Mouse (Mus musculus): Measurements from ENCODE around the gene Exosc5. TPM values are rescaled to one million over a fixed set of nuclear protein-coding genes. Genes with fewer than 3 reads are reported as not detected.

Exosc5 gene
- polyA plus RNA-seq, 1 experiment from 2014 or later = 86.4 TPM

DNA sequence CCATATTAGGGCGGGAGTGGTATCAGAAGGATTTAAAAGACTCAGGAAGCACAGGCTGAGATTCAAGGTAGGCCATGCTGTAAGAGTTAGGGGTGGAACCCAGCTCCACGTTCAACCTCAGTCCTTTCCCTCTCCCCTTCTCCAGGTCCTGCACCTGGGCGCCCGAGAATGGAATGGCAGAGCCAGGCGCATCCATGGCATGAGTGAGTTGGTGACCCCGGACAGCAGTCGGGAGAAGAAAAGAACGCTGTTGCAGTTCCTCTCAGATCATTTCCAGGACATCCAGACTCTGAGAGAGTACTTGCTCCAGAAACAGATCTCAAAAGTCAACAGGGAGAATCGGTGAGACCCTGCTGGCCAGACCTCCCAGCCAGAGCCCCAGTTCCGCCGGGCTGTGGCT is 38.2 kb upstream of the Exosc5 start:
- no peaks in the 10 kb centered on the region for H3K9me3 ChIP-seq
- H3K27ac ChIP-seq = no peak overlapping the region
- no peaks in the 10 kb centered on the region for H3K27me3 ChIP-seq
- no peak overlapping the region for H3K4me2 ChIP-seq
- no peak overlapping the region for H3K4me3 ChIP-seq
- no peak for ATAC-seq (ENCODE audit: insufficient number of reproducible peaks, insufficient read depth, low FRiP score, low TSS enrichment, low read depth)
- WGBS = 93% methylated on average over 11 of the region's 11 CpGs
- H3K36me3 ChIP-seq = peaks cover 41% of the 10 kb centered on the region
- no peak overlapping the region for H3K9ac ChIP-seq
- peaks cover 8% of the 10 kb centered on the region for H3K4me1 ChIP-seq

DNA sequence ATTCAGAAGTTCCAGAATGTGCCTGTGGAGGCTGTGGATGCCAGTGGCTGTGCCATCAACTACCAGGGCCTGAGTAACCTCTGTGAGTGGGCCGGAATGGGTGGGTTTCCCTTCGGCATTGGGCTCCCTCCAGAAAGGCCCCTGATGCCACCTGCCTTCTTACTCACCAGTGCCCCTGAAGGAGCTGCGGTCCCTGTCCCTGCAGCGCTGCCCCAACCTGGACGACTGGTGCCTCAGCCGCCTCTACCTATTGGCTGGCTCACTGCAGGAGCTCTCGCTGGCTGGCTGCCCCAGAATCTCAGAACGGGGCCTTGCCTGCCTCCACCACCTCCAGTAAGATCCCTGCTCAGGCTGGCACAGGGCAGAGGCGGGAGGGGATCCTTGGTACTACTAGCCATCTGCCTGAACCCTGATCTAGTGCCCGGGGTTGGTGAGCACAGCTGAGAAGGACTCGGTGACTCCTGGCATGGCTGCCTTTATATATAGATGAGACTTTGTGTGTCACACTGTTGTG is 35.0 kb upstream of the Exosc5 start:
- H3K4me2 ChIP-seq = no peak overlapping the region
- H3K27ac ChIP-seq = no peak overlapping the region
- no peak for ATAC-seq (ENCODE audit: insufficient number of reproducible peaks, insufficient read depth, low FRiP score, low TSS enrichment, low read depth)
- no peak overlapping the region for H3K9ac ChIP-seq
- peaks cover 44% of the 10 kb centered on the region for H3K36me3 ChIP-seq
- H3K27me3 ChIP-seq = no peaks in the 10 kb centered on the region
- H3K4me1 ChIP-seq = peaks cover 29% of the 10 kb centered on the region
- no peak overlapping the region for H3K4me3 ChIP-seq
- 91% methylated on average over 11 of the region's 11 CpGs for WGBS
- no peaks in the 10 kb centered on the region for H3K9me3 ChIP-seq

- Histone ChIP-seq H3K27ac (no peak overlapping the region), H3K36me3 (peaks cover 53% of the 10 kb centered on the region), H3K4me2 (no peak overlapping the region), H3K27me3 (no peaks in the 10 kb centered on the region), H3K9me3 (no peaks in the 10 kb centered on the region), H3K9ac (no peak overlapping the region), H3K4me1 (peaks cover 26% of the 10 kb centered on the region), H3K4me3 (no peak overlapping the region)
- no peak for ATAC-seq (ENCODE audit: insufficient number of reproducible peaks, insufficient read depth, low FRiP score, low TSS enrichment, low read depth)
- 64% methylated on average over 5 of the region's 5 CpGs for WGBS
These were observed 34.1 kb upstream of the Exosc5 start for GRCm38 (mm10) chr7:25624851-25625250.

GRCm38 (mm10) chr7:25625594-25626250 is 33.2 kb upstream of the Exosc5 start:
- H3K4me2 ChIP-seq = no peak overlapping the region
- no peak for ATAC-seq (ENCODE audit: insufficient number of reproducible peaks, insufficient read depth, low FRiP score, low TSS enrichment, low read depth)
- peaks cover 22% of the 10 kb centered on the region for H3K4me1 ChIP-seq
- no peaks in the 10 kb centered on the region for H3K9me3 ChIP-seq
- no peaks in the 10 kb centered on the region for H3K27me3 ChIP-seq
- H3K36me3 ChIP-seq = peaks cover 59% of the 10 kb centered on the region
- no peak overlapping the region for H3K9ac ChIP-seq
- 75% methylated on average over 10 of the region's 10 CpGs for WGBS
- H3K27ac ChIP-seq = no peak overlapping the region
- no peak overlapping the region for H3K4me3 ChIP-seq

- peak within 1 kb of the TSS; percentile 71 for H3K9ac ChIP-seq
- no peaks in the 10 kb centered on the region for H3K9me3 ChIP-seq
- no peak for ATAC-seq (ENCODE audit: insufficient number of reproducible peaks, insufficient read depth, low FRiP score, low TSS enrichment, low read depth)
- peaks cover 59% of the 10 kb centered on the region for H3K36me3 ChIP-seq
- no peaks in the 10 kb centered on the region for H3K27me3 ChIP-seq
- H3K4me2 ChIP-seq = peak within 1 kb of the TSS; percentile 77
- peaks cover 22% of the 10 kb centered on the region for H3K4me1 ChIP-seq
- WGBS = 17% methylated on average over 29 of the region's 29 CpGs
- H3K4me3 ChIP-seq = peak within 1 kb of the TSS; percentile 46
- peak within 1 kb of the TSS; percentile 62 for H3K27ac ChIP-seq
These were observed 32.2 kb upstream of the Exosc5 start, which contains the start of gene B3gnt8 for GRCm38 (mm10) chr7:25626509-25627430. TSS of gene B3gnt8 (plus strand) at chr7:25626654.

DNA sequence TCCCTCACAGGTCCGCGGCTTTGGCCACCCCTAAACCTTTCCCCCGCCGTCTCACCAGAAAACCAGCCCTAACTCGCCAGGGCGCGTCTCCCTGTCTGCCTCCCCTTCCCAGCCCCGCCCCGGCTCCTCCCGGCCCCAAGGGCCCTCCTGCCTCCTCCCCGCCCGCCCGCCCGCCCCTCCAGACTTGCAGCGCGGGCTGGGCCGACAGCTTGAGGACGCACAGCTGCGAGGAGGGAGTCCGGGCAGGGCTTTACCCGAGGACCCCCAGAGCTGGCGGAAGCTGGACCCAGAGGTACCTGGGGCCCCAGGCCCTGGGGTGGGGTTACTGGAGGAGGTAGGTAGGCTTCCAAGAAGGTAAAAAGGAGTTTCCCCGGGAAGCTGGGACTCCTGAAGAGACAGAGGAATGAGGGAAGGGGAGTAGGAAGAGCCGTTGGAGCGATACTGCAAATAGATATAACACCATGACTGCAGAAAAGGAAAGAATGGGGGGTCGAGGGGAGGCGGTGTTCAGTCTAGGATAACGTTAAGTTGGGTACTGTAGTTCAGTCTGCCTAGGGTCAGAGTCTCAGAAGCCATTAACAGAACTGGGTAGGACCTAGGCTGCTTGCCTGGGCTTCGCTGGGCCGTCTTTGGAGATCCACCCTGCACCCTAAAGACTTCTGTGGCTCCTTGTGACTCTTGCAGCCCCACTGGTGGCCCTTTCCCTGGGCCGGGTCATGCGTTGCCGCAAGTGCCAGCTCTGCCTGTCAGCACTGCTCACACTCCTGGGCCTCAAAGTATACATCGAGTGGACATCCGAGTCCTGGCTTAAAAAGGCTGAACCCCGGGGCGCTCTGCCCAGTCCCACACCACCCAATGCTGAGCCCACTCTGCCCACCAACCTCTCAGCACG is 31.3 kb upstream of the Exosc5 start:
- peak; percentile 33; the same call in 1 of the 2 replicates for ATAC-seq (ENCODE audit: insufficient number of reproducible peaks, insufficient read depth, low FRiP score, low TSS enrichment, low read depth)
- peaks cover 59% of the 10 kb centered on the region for H3K36me3 ChIP-seq
- peak overlapping the region; percentile 77 for H3K4me2 ChIP-seq
- H3K27ac ChIP-seq = peak overlapping the region; percentile 62
- 18% methylated on average over 35 of the region's 38 CpGs for WGBS
- H3K27me3 ChIP-seq = no peaks in the 10 kb centered on the region
- peak overlapping the region; percentile 46 for H3K4me3 ChIP-seq
- H3K9ac ChIP-seq = peak overlapping the region; percentile 71
- H3K4me1 ChIP-seq = peaks cover 22% of the 10 kb centered on the region
- H3K9me3 ChIP-seq = no peaks in the 10 kb centered on the region

- H3K27ac ChIP-seq = no peak overlapping the region
- no peaks in the 10 kb centered on the region for H3K27me3 ChIP-seq
- H3K4me1 ChIP-seq = peaks cover 22% of the 10 kb centered on the region
- WGBS = 64% methylated on average over 8 of the region's 8 CpGs
- peak overlapping the region; percentile 77 for H3K4me2 ChIP-seq
- no peaks in the 10 kb centered on the region for H3K9me3 ChIP-seq
- H3K9ac ChIP-seq = peak overlapping the region; percentile 71; the same call in 1 of the 2 replicates
- no peak for ATAC-seq (ENCODE audit: insufficient number of reproducible peaks, insufficient read depth, low FRiP score, low TSS enrichment, low read depth)
- H3K36me3 ChIP-seq = peaks cover 62% of the 10 kb centered on the region
- H3K4me3 ChIP-seq = peak overlapping the region; percentile 46
These were observed 30.7 kb upstream of the Exosc5 start for GRCm38 (mm10) chr7:25628323-25628620.

- no peak for ATAC-seq (ENCODE audit: insufficient number of reproducible peaks, insufficient read depth, low FRiP score, low TSS enrichment, low read depth)
- H3K4me1 ChIP-seq = peaks cover 8% of the 10 kb centered on the region
- H3K27me3 ChIP-seq = no peaks in the 10 kb centered on the region
- no peak overlapping the region for H3K9ac ChIP-seq
- H3K4me3 ChIP-seq = no peak overlapping the region
- WGBS = 92% methylated on average over 5 of the region's 5 CpGs
- H3K27ac ChIP-seq = no peak overlapping the region
- H3K4me2 ChIP-seq = no peak overlapping the region
- peaks cover 81% of the 10 kb centered on the region for H3K36me3 ChIP-seq
- no peaks in the 10 kb centered on the region for H3K9me3 ChIP-seq
These were observed 26.3 kb upstream of the Exosc5 start for GRCm38 (mm10) chr7:25632679-25633078.

- H3K4me2 ChIP-seq = no peak overlapping the region
- no peak overlapping the region for H3K9ac ChIP-seq
- H3K4me3 ChIP-seq = no peak overlapping the region
- H3K4me1 ChIP-seq = no peaks in the 10 kb centered on the region
- H3K27me3 ChIP-seq = no peaks in the 10 kb centered on the region
- no peak for ATAC-seq (ENCODE audit: insufficient number of reproducible peaks, insufficient read depth, low FRiP score, low TSS enrichment, low read depth)
- H3K36me3 ChIP-seq = peaks cover 84% of the 10 kb centered on the region
- no peak overlapping the region for H3K27ac ChIP-seq
- WGBS = 68% methylated on average over 3 of the region's 3 CpGs
- H3K9me3 ChIP-seq = no peaks in the 10 kb centered on the region
These were observed 22.6 kb upstream of the Exosc5 start for GRCm38 (mm10) chr7:25636373-25636772.

DNA sequence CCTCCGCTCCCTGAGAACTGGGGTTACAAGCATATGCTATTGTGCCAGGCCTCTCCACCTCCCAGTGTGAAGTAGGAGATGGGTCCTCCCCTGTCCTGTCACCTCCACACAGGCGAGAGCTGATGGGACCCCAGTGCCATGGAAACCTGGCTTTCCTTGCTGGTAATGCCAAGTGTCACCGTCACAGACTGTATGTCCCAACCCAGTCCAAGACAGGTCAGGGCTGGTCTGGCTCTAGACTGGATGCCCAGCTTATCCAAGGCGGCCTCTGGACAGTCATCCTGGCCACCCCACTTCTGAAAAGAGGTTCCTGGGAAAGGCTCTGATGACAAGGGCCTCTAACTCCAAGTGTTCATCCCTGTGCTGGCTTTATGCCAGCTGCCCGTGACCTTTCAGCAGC is 21.9 kb upstream of the Exosc5 start:
- H3K27me3 ChIP-seq = no peaks in the 10 kb centered on the region
- H3K9me3 ChIP-seq = no peaks in the 10 kb centered on the region
- ATAC-seq (ENCODE audit: insufficient number of reproducible peaks, insufficient read depth, low FRiP score, low TSS enrichment, low read depth) = no peak
- WGBS = 84% methylated on average over 5 of the region's 5 CpGs
- no peak overlapping the region for H3K27ac ChIP-seq
- H3K9ac ChIP-seq = no peak overlapping the region
- no peak overlapping the region for H3K4me2 ChIP-seq
- H3K4me3 ChIP-seq = no peak overlapping the region
- H3K36me3 ChIP-seq = peaks cover 81% of the 10 kb centered on the region
- H3K4me1 ChIP-seq = no peaks in the 10 kb centered on the region

- ATAC-seq (ENCODE audit: insufficient number of reproducible peaks, insufficient read depth, low FRiP score, low TSS enrichment, low read depth) = no peak
- H3K27ac ChIP-seq = no peak overlapping the region
- 84% methylated on average over 4 of the region's 4 CpGs for WGBS
These were observed 19.2 kb upstream of the Exosc5 start for GRCm38 (mm10) chr7:25639754-25640153.

More at GRCm38 (mm10) chr7:25639754-25640153, 19.2 kb upstream of the Exosc5 start:
- Histone ChIP-seq H3K36me3 (peaks cover 58% of the 10 kb centered on the region), H3K4me3 (no peak overlapping the region), H3K9ac (no peak overlapping the region), H3K9me3 (no peaks in the 10 kb centered on the region), H3K27me3 (no peaks in the 10 kb centered on the region), H3K4me1 (no peaks in the 10 kb centered on the region), H3K4me2 (no peak overlapping the region)

All from embryonic facial prominence, embryonic 13.5 days (tissue).